Mouse (Mus musculus) cortical plate, adult 2 months (tissue): Measurements from ENCODE around the gene Map7d3. TPM values are rescaled to one million over a fixed set of nuclear protein-coding genes. Genes with fewer than 3 reads are reported as not detected.
A peak's percentile ranks its signal among the peaks of the same experiment; 100 is the strongest.

ENCODE experiments used
- H3K27ac ChIP-seq: fragments of 200-500 bp; 2 replicates; pipeline ENCODE4 v1.5.1; 2012; ENCODE audit warnings: low read length, control low read depth, inconsistent platforms; ENCODE audit not compliant: insufficient read depth
- H3K4me1 ChIP-seq: fragments of 200-500 bp; 2 replicates; pipeline ENCODE4 v1.6.1; 2011; ENCODE audit warnings: low read length; ENCODE audit not compliant: control insufficient read depth, insufficient read depth
- H3K4me3 ChIP-seq: fragments of 200-500 bp; 2 replicates; pipeline ENCODE4 v1.5.1; 2011; ENCODE audit warnings: mild to moderate bottlenecking, low read length, control low read depth; ENCODE audit not compliant: insufficient read depth
- CTCF ChIP-seq: fragments of 200-500 bp; IDR thresholded peaks from 2 replicates; pipeline ENCODE4 v1.5.1; 2011; ENCODE audit warnings: mild to moderate bottlenecking, control low read depth, low read length; ENCODE audit not compliant: insufficient read depth; ENCODE audit errors: extremely low read depth
- POLR2A ChIP-seq: fragments of 200-500 bp; IDR thresholded peaks from 2 replicates; pipeline ENCODE4 v1.6.1; 2011; ENCODE audit warnings: mild to moderate bottlenecking, low read length, control low read depth; ENCODE audit not compliant: insufficient read depth; ENCODE audit errors: extremely low read depth
- polyA plus RNA-seq: library from polyadenylated mRNA; depleted of rRNA; stranded (reverse); fragments of >200 nt; gene quantifications from 2 replicates; pipeline ENCODE4 v1.2.3, GENCODE M21; 2012; rRNA removed

Map7d3 gene
- polyA plus RNA-seq, 1 experiment, result not detected

GRCm38 (mm10) chrX:56771751-56772150, 50.4 kb downstream of the Map7d3 start:
- Histone ChIP-seq H3K4me3 (no peak overlapping the region), H3K27ac (no peak overlapping the region), H3K4me1 (no peaks in the 10 kb centered on the region)
- TF ChIP-seq CTCF (no peak), POLR2A (no peak)

DNA sequence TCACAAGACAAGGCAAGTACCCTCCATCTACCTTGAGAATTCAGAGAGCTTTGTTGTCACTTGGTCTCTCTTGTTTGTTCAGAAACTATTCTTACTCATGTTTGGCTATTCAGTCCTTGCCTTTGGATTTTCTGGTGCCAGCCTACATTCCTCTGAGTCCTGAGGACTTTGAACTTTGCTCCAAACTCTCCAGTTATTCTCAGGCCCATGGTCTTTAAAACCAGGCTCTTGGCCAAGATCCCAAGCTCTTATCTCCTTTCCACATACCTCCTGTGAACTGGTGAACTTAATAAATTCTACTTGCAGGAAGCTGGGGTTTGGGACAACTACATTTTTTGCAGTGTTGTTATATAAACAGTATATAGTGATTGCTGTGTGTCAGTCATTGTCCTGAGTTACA, 52.3 kb downstream of the Map7d3 start:
- Histone ChIP-seq H3K4me3 (no peak overlapping the region), H3K4me1 (no peaks in the 10 kb centered on the region), H3K27ac (no peak overlapping the region)
- TF ChIP-seq CTCF (no peak), POLR2A (no peak)

- TF ChIP-seq CTCF (no peak), POLR2A (no peak)
- Histone ChIP-seq H3K4me1 (no peaks in the 10 kb centered on the region), H3K27ac (no peak overlapping the region), H3K4me3 (no peak overlapping the region)
Observed at GRCm38 (mm10) chrX:56760257-56760760, 61.8 kb downstream of the Map7d3 start.

- no peak overlapping the region for H3K27ac ChIP-seq
- no peak overlapping the region for H3K4me3 ChIP-seq
- TF ChIP-seq CTCF, result no peak
- TF ChIP-seq POLR2A, result no peak
- no peaks in the 10 kb centered on the region for H3K4me1 ChIP-seq
Observed at GRCm38 (mm10) chrX:56756352-56756751, 65.8 kb downstream of the Map7d3 start.

- H3K4me3 ChIP-seq, result no peak overlapping the region
- TF ChIP-seq POLR2A (no peak), CTCF (0 out of 2 replicates have a peak, but pooled peaks have one; percentile 4)
- H3K27ac ChIP-seq, result no peak overlapping the region
- H3K4me1 ChIP-seq, result no peaks in the 10 kb centered on the region
Observed at GRCm38 (mm10) chrX:56755646-56756045, 66.5 kb downstream of the Map7d3 start.

GRCm38 (mm10) chrX:56753317-56754289, 68.5 kb downstream of the Map7d3 start:
- H3K4me1 ChIP-seq, result no peaks in the 10 kb centered on the region
- no peak overlapping the region for H3K27ac ChIP-seq
- no peak overlapping the region for H3K4me3 ChIP-seq
- TF ChIP-seq CTCF (no peak), POLR2A (no peak)

- H3K4me3 ChIP-seq, result no peak overlapping the region
- no peaks in the 10 kb centered on the region for H3K4me1 ChIP-seq
- no peak for TF ChIP-seq POLR2A
- no peak for TF ChIP-seq CTCF
- no peak overlapping the region for H3K27ac ChIP-seq
Observed at GRCm38 (mm10) chrX:56752144-56752543, 70.0 kb downstream of the Map7d3 start.

DNA sequence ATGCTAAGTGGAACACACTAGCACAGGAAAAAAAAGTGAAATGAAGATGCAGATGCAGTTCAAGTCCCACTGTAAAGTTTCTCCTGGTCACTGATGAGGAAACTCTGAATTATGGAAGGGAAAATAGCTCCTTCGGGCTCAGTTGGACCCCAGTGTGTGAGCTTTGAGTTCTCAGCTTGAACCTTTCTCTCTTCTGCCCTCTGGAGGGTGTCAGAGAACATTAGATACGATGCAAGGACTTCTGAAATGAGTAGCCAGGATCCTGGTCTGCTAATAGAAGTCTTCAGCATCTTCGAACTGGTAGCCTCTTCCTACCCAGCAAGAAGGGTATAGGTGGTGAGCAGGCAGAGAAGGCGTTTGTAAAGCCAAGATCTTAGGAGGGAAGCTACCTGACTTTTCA, 70.6 kb downstream of the Map7d3 start:
- no peaks in the 10 kb centered on the region for H3K4me1 ChIP-seq
- no peak overlapping the region for H3K4me3 ChIP-seq
- TF ChIP-seq POLR2A (no peak), CTCF (peak; percentile 1; the same call in 1 of the 2 replicates)
- no peak overlapping the region for H3K27ac ChIP-seq

Other genes with a start within 250 kb of the Map7d3 start
- gene Mmgt1, start 224.3 kb downstream of the Map7d3 start, polyA plus RNA-seq, result 21.1 and 22.5 TPM in 2 replicates
- gene Slc9a6, start 212.6 kb downstream of the Map7d3 start, polyA plus RNA-seq, result 76.9 and 78.0 TPM in 2 replicates
- gene Fhl1, start 90.5 kb downstream of the Map7d3 start, polyA plus RNA-seq, result 150 and 152 TPM in 2 replicates
- gene Adgrg4, start 47.8 kb upstream of the Map7d3 start, polyA plus RNA-seq, result not detected in 2 replicates
- gene Brs3, start 220.7 kb upstream of the Map7d3 start, polyA plus RNA-seq, result not detected in 2 replicates
- gene Htatsf1, start 231.3 kb upstream of the Map7d3 start, polyA plus RNA-seq, result 35.7 and 38.0 TPM in 2 replicates